Mouse (Mus musculus) olfactory bulb, adult 2 months (tissue): ENCODE data around the gene Hjurp. TPM values are rescaled to one million over a fixed set of nuclear protein-coding genes. Genes with fewer than 3 reads are reported as not detected.

Experiments
- H3K27ac ChIP-seq: fragments of 200-500 bp; 2 replicates; pipeline ENCODE4 v1.5.1; 2012; ENCODE audit warnings: low read depth, low read length; ENCODE audit not compliant: insufficient read depth
- H3K4me1 ChIP-seq: fragments of 200-500 bp; 2 replicates; pipeline ENCODE4 v1.6.1; 2012; ENCODE audit warnings: low read length; ENCODE audit not compliant: control insufficient read depth, insufficient read depth
- H3K4me3 ChIP-seq: fragments of 200-500 bp; 2 replicates; pipeline ENCODE4 v1.5.1; 2012; ENCODE audit warnings: mild to moderate bottlenecking, low read depth, low read length, moderate library complexity; ENCODE audit not compliant: insufficient read depth
- CTCF ChIP-seq: fragments of 200-500 bp; IDR thresholded peaks from 2 replicates; pipeline ENCODE4 v1.5.1; 2012; ENCODE audit warnings: low read depth, mild to moderate bottlenecking, low read length, moderate library complexity; ENCODE audit not compliant: insufficient read depth
- POLR2A ChIP-seq: fragments of 200-500 bp; IDR thresholded peaks from 2 replicates; pipeline ENCODE4 v1.6.1; 2012; ENCODE audit warnings: mild to moderate bottlenecking, low read depth, low read length, moderate library complexity; ENCODE audit not compliant: insufficient read depth
- WGBS: fragments of 180-500 bp; shearing (Covaris S2); methylation state at CpG from one replicate; pipeline ENCODE4 v1.1.7; 2018; 5-methylcytosine and 5-hydroxymethylcytosine counted together
- polyA plus RNA-seq: library from polyadenylated mRNA; stranded (reverse); fragments of >200 nt; gene quantifications from 2 replicates; pipeline ENCODE4 v1.2.4, GENCODE M21; 2012; ENCODE audit warnings: low replicate concordance; ENCODE audit not compliant: missing spikeins, insufficient read depth, insufficient read length

Hjurp gene
- 157 TPM in 1 of 2 replicates, not detected in the other for polyA plus RNA-seq

DNA sequence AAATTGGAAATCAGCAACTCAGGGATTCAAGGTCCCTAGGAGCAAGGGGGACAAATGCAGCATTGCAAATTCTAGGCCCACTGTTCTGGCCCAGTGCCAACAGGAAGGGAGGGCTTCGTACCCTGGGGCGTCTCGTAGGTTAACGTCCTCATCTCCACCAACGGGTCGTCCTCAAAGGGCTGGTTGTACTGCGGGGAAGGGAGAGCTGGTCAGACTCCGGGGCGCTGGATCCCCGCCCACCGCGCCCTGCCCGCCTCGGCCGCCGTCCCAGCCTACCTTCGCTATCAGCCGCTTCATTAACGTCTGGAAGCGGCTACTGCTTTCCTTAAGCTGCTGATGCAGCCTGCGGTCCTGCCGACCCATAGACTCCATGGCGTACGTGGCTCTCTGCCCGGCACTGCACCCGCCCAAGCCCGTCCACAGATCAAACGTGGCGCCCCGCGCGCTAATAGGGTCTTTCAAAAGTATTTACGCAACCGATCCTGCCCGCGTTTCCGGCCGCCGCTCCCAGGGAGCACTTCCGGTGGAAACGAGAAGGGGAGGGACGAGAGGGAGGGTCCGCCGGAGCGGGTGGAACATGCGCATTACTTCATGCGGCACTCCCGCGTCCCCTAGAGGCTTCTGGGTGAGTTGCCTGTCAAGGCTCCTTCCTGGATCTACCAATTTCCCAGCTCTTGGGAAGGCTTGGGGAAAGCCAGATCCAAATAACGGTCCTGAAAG, at the start of gene Hjurp, which contains the start of gene Trpm8:
Gene Hjurp, minus strand, starts transcription at position 536 of the 720 bp plus-strand sequence.
Gene Trpm8, plus strand, starts transcription at position 564 of the 720 bp plus-strand sequence.
- WGBS: under 1% methylated on average over 50 of the region's 50 CpGs
- peak within 1 kb of the TSS; percentile 48 for H3K4me3 ChIP-seq
- TF ChIP-seq POLR2A (no peak), CTCF (no peak)
- no peak within 1 kb of the TSS for H3K27ac ChIP-seq
- peaks cover 4% of the 10 kb centered on the region for H3K4me1 ChIP-seq

DNA sequence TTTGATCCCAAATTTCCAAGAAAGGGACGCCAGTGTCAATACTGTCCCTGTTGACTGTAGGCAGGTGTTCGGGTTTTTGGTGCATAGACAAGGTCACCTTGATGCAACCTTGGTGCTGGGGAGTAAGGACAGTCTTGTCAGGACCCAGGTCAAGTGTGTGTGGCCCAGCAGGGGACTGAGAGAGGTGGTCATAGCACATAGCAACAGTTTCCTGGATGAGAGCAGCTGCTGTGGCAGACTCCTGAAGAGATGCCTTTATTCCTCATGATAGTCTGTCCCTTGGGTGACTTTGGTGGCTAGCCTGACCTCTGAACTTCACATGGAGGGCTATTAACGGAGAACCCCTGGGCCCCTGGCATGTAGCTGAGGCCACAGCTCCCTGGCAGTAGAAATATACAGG, 45.7 kb upstream of the Hjurp start:
- H3K27ac ChIP-seq: no peak overlapping the region
- 89% methylated on average over 3 of the region's 3 CpGs for WGBS
- H3K4me1 ChIP-seq: no peaks in the 10 kb centered on the region
- H3K4me3 ChIP-seq: no peak overlapping the region
- TF ChIP-seq CTCF: no peak
- no peak for TF ChIP-seq POLR2A

DNA sequence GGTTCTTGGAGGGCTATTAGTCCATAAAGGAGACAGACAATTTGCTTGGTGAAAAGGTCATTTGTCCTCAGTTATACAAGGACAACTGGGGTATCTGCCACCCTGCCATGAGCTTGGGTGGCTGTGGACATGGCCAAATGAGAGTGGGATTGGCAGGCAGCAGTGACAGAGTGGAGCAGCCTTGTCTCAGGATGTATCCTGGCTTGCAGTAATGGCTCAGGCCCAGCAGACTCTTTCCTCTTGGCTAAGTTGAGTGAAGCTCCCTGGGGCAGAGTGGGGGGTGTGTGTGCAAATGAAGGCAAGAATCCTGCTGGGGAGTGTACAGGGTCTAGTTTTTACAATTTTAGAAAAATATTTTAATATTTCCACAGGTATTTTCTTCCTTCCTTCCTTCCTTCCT, 44.7 kb upstream of the Hjurp start:
- no peaks in the 10 kb centered on the region for H3K4me1 ChIP-seq
- no peak overlapping the region for H3K4me3 ChIP-seq
- H3K27ac ChIP-seq: no peak overlapping the region
- TF ChIP-seq POLR2A (no peak), CTCF (no peak)

DNA sequence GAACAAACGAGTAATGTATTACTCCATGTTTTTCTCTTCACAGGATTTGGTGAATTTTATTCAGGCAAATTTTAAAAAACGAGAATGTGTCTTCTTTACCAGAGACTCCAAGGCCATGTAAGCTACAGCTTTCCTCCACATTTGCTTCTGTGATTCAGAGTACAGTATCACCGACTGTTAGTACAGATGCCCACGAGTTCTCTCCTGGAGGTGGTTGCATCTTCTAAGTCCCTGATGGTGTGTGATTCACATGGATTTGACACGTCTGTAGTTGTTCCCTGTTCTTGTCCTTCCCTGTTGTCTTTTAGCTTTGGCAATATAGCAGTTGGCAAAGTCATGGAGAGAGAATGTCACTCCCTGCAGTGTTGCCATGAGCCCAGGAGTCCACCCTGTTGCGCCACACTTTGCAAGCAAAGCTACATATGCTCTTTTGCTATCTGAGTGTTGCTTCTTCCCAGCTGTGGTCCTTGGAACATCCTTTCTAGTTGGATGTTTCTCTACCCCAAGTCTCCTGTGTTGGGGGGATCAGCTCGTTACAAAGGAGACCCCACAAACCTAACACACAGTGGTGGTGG, 43.5 kb upstream of the Hjurp start:
- H3K4me3 ChIP-seq: no peak overlapping the region
- no peak for TF ChIP-seq POLR2A
- no peak for TF ChIP-seq CTCF
- no peak overlapping the region for H3K27ac ChIP-seq
- no peaks in the 10 kb centered on the region for H3K4me1 ChIP-seq
- 74% methylated on average over 7 of the region's 7 CpGs for WGBS

DNA sequence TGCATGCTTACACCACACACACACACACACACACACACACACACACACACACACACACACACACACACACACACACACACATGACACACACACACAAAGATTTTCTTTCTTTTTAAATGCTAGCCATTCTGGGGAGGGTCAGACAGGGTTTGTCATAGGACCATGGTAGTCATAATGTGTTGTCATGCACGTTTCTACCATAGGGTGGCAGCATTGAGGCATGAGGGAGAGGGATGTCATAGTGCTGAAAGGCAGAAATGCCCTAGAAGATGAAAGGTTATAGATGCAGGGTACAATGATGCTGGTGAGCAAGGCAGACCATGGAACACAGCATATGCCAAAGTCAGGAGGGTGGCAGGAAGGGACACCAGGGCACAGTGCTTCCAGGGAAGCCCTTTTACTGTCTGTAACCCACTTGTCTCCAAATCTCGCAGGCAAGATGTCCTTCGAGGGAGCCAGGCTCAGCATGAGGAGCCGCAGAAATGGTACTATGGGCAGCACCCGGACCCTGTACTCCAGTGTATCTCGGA, 41.2 kb upstream of the Hjurp start:
- TF ChIP-seq POLR2A: no peak
- TF ChIP-seq CTCF: no peak
- Histone ChIP-seq H3K4me3 (no peak overlapping the region), H3K4me1 (no peaks in the 10 kb centered on the region), H3K27ac (no peak overlapping the region)
- 76% methylated on average over 6 of the region's 6 CpGs for WGBS

DNA sequence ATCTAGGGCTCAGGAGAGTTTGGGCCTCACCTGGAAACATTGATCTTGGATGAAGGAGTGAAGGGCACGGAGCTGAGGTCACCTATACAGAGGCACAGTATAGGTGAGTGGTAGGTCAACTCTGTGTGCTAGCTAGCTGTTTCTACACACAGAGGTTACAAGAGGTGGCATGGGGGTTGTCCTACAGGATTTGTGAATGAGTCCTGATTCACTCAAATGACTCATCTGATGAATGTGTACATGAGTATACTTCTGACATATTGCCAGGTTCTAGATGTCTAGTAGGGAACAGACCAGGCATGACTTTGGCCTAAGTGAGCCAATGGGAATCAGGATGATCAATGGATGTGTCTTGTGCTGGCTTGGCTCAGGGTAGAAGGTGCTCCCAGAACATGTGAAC, 39.8 kb upstream of the Hjurp start:
- WGBS: 97% methylated on average over 1 of the region's 1 CpGs
- no peak for TF ChIP-seq CTCF
- TF ChIP-seq POLR2A: no peak
- Histone ChIP-seq H3K4me1 (no peaks in the 10 kb centered on the region), H3K27ac (no peak overlapping the region), H3K4me3 (no peak overlapping the region)

DNA sequence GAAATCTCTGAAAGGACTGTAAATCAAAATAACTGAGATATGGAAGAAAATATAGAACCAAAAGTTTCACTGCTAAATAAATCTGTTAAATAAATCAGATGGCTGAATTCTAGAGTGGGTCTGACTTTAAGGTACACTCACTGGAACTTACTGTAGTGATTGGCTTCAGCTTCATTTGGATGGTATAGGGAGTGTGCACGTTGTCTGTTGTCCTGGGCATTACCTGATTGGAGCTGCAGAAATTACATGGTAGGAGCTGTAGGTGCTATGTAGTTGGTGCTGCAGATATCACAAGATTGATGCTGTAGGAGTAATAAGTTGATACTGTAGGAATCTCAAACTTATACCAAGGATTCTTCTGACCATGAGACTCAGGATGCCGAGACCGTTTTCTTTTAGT, 32.9 kb upstream of the Hjurp start:
- WGBS: 68% methylated on average over 3 of the region's 3 CpGs

DNA sequence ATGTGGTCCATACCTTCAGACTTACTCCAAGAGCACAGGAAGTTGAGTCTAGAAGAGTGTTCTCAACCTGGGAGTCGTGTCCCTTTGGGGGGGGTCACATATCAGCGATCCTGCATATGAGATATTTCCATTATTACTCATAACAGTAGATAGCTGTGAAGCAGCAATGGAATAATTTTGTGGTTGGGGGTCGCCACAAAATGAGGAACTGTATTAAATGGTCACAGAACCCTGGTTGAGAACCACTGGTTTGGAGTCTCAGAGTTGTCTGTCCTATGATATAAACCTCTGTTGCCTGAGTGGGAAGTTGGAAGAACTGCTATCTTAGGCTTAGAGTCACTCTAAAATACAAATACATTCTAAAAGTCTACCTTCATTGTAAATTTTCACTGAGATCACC, 32.5 kb upstream of the Hjurp start:
- WGBS: 50% methylated on average over 3 of the region's 3 CpGs

More for the DNA sequence above, 32.9 kb upstream of the Hjurp start:
- Histone ChIP-seq H3K4me3 (no peak overlapping the region), H3K27ac (no peak overlapping the region), H3K4me1 (no peaks in the 10 kb centered on the region)
- TF ChIP-seq CTCF (no peak), POLR2A (no peak)

DNA sequence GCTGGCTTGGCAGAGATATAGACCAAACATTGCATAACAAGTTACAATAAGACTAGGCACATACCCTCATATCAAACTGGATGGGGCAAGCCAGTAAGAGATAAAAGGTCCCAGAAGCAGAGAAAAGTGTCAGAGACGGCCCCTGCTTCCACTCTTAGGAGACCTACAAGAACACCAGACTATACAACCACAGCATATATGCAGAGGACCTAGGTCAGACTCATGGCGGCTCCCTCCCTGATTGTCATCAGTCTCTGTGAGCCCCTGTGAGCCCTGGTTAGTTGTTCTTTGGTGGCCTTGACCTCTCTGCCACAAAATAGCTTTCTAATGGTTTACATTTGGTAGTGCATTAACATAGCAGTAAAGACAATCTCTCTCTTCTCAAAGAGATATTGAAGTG, 31.6 kb upstream of the Hjurp start:
- WGBS: 49% methylated on average over 2 of the region's 2 CpGs
- no peak for TF ChIP-seq CTCF
- TF ChIP-seq POLR2A: no peak
- H3K27ac ChIP-seq: no peak overlapping the region
- H3K4me1 ChIP-seq: no peaks in the 10 kb centered on the region
- no peak overlapping the region for H3K4me3 ChIP-seq

More for the DNA sequence above, 32.5 kb upstream of the Hjurp start:
- no peak for TF ChIP-seq CTCF
- TF ChIP-seq POLR2A: no peak
- Histone ChIP-seq H3K27ac (no peak overlapping the region), H3K4me1 (no peaks in the 10 kb centered on the region), H3K4me3 (no peak overlapping the region)
